Mouse (Mus musculus): ENCODE measurements around the gene Tnk2. TPM values are rescaled to one million over a fixed set of nuclear protein-coding genes. Genes with fewer than 3 reads are reported as not detected.

The Tnk2 gene
- total RNA-seq, 1 experiment from 2014 or later: 26.3 TPM

GRCm38 (mm10) chr16:32696841-32697464, 53.3 kb downstream of the Tnk2 start:
- ATAC-seq (replicated peaks; ENCODE audit: insufficient number of reproducible peaks, low FRiP score, low TSS enrichment, poor library complexity, severe bottlenecking): 0 out of 2 replicates have a peak, but pooled peaks have one; percentile 46

- ATAC-seq (replicated peaks; ENCODE audit: insufficient number of reproducible peaks, low FRiP score, low TSS enrichment, poor library complexity, severe bottlenecking): no peak
Observed at GRCm38 (mm10) chr16:32697665-32698446, 54.2 kb downstream of the Tnk2 start.

GRCm38 (mm10) chr16:32698550-32698949, 54.9 kb downstream of the Tnk2 start:
- ATAC-seq (replicated peaks; ENCODE audit: insufficient number of reproducible peaks, low FRiP score, low TSS enrichment, poor library complexity, severe bottlenecking): no peak

- no peak for ATAC-seq (replicated peaks; ENCODE audit: insufficient number of reproducible peaks, low FRiP score, low TSS enrichment, poor library complexity, severe bottlenecking)
Observed at GRCm38 (mm10) chr16:32703312-32703912, 59.7 kb downstream of the Tnk2 start.

GRCm38 (mm10) chr16:32705606-32706005, 61.9 kb downstream of the Tnk2 start:
- no peak for ATAC-seq (replicated peaks; ENCODE audit: insufficient number of reproducible peaks, low FRiP score, low TSS enrichment, poor library complexity, severe bottlenecking)

- no peak for ATAC-seq (replicated peaks; ENCODE audit: insufficient number of reproducible peaks, low FRiP score, low TSS enrichment, poor library complexity, severe bottlenecking)
Observed at GRCm38 (mm10) chr16:32707111-32707823, 63.6 kb downstream of the Tnk2 start.

GRCm38 (mm10) chr16:32707824-32708456, 64.3 kb downstream of the Tnk2 start:
- ATAC-seq (replicated peaks; ENCODE audit: insufficient number of reproducible peaks, low FRiP score, low TSS enrichment, poor library complexity, severe bottlenecking): no peak

GRCm38 (mm10) chr16:32708457-32709033, 64.9 kb downstream of the Tnk2 start:
- no peak for ATAC-seq (replicated peaks; ENCODE audit: insufficient number of reproducible peaks, low FRiP score, low TSS enrichment, poor library complexity, severe bottlenecking)

GRCm38 (mm10) chr16:32709116-32709515, 65.4 kb downstream of the Tnk2 start:
- ATAC-seq (replicated peaks; ENCODE audit: insufficient number of reproducible peaks, low FRiP score, low TSS enrichment, poor library complexity, severe bottlenecking): no peak

GRCm38 (mm10) chr16:32710426-32711070, 66.9 kb downstream of the Tnk2 start:
- ATAC-seq (replicated peaks; ENCODE audit: insufficient number of reproducible peaks, low FRiP score, low TSS enrichment, poor library complexity, severe bottlenecking): no peak

GRCm38 (mm10) chr16:32712202-32712601, 68.5 kb downstream of the Tnk2 start:
- no peak for ATAC-seq (replicated peaks; ENCODE audit: insufficient number of reproducible peaks, low FRiP score, low TSS enrichment, poor library complexity, severe bottlenecking)

- no peak for ATAC-seq (replicated peaks; ENCODE audit: insufficient number of reproducible peaks, low FRiP score, low TSS enrichment, poor library complexity, severe bottlenecking)
Observed at GRCm38 (mm10) chr16:32713556-32713955, 69.9 kb downstream of the Tnk2 start.

- no peak for ATAC-seq (replicated peaks; ENCODE audit: insufficient number of reproducible peaks, low FRiP score, low TSS enrichment, poor library complexity, severe bottlenecking)
Observed at GRCm38 (mm10) chr16:32715364-32715763, 71.7 kb downstream of the Tnk2 start.

- ATAC-seq (replicated peaks; ENCODE audit: insufficient number of reproducible peaks, low FRiP score, low TSS enrichment, poor library complexity, severe bottlenecking): no peak
Observed at GRCm38 (mm10) chr16:32723163-32723562, 79.5 kb downstream of the Tnk2 start.

- no peak for ATAC-seq (replicated peaks; ENCODE audit: insufficient number of reproducible peaks, low FRiP score, low TSS enrichment, poor library complexity, severe bottlenecking)
Observed at GRCm38 (mm10) chr16:32723767-32724166, 80.1 kb downstream of the Tnk2 start.

- no peak for ATAC-seq (replicated peaks; ENCODE audit: insufficient number of reproducible peaks, low FRiP score, low TSS enrichment, poor library complexity, severe bottlenecking)
Observed at GRCm38 (mm10) chr16:32724259-32724658, 80.6 kb downstream of the Tnk2 start.

- no peak for ATAC-seq (replicated peaks; ENCODE audit: insufficient number of reproducible peaks, low FRiP score, low TSS enrichment, poor library complexity, severe bottlenecking)
Observed at GRCm38 (mm10) chr16:32726501-32726900, 82.8 kb downstream of the Tnk2 start.

- ATAC-seq (replicated peaks; ENCODE audit: insufficient number of reproducible peaks, low FRiP score, low TSS enrichment, poor library complexity, severe bottlenecking): no peak
Observed at GRCm38 (mm10) chr16:32728240-32728639, 84.6 kb downstream of the Tnk2 start.
